Mouse (Mus musculus) forebrain, embryonic 10.5 days (tissue): ENCODE measurements around the gene Kirrel3. TPM values are rescaled to one million over a fixed set of nuclear protein-coding genes. Genes with fewer than 3 reads are reported as not detected.

Source experiments
- DNase-seq: peaks from one replicate; pipeline ENCODE4 v3.0.0-alpha.2; 2017; ENCODE audit warnings: low spot score; ENCODE audit errors: extremely low spot score
- H3K27ac ChIP-seq: fragments of 300-500 bp; sonication (generic); 2 replicates; pipeline ENCODE4 v1.5.1; 2016; ENCODE audit warnings: mild to moderate bottlenecking
- H3K27me3 ChIP-seq: fragments of 300-500 bp; sonication (generic); 2 replicates; pipeline ENCODE4 v1.6.1; 2016; ENCODE audit warnings: mild to moderate bottlenecking; ENCODE audit not compliant: poor library complexity, severe bottlenecking
- H3K36me3 ChIP-seq: fragments of 300-500 bp; sonication (generic); replicated peaks from 2 replicates; pipeline ENCODE4 v1.6.1; 2016; ENCODE audit warnings: mild to moderate bottlenecking, moderate library complexity
- H3K4me1 ChIP-seq: fragments of 300-500 bp; sonication (generic); 2 replicates; pipeline ENCODE4 v1.6.1; 2016
- H3K4me3 ChIP-seq: fragments of 300-500 bp; sonication (generic); 2 replicates; pipeline ENCODE4 v1.5.1; 2016; ENCODE audit warnings: mild to moderate bottlenecking, moderate library complexity
- H3K9me3 ChIP-seq: fragments of 300-500 bp; sonication (generic); 2 replicates; pipeline ENCODE4 v1.6.1; 2016; ENCODE audit warnings: mild to moderate bottlenecking, moderate library complexity
- WGBS: fragments of 180-500 bp; shearing (Covaris S2); methylation state at CpG from one replicate; pipeline ENCODE4 v1.1.7; 2016; 5-methylcytosine and 5-hydroxymethylcytosine counted together
- polyA plus RNA-seq: library from polyadenylated mRNA; unstranded; fragments of >200 nt; fragmentation: Nextera tagmentation; extraction: Ambion mirVana; gene quantifications from 2 replicates; pipeline ENCODE4 v1.2.1, GENCODE M21; 2016

Gene Kirrel3
- polyA plus RNA-seq, 1 experiment from 2014 or later = 3.0 TPM

- no peaks in the 10 kb centered on the region for H3K27me3 ChIP-seq
- H3K36me3 ChIP-seq = no peaks in the 10 kb centered on the region
- DNase-seq = no peak
- no peaks in the 10 kb centered on the region for H3K9me3 ChIP-seq
- H3K4me3 ChIP-seq = no peak overlapping the region
- 87% methylated on average over 2 of the region's 2 CpGs for WGBS
- no peak overlapping the region for H3K27ac ChIP-seq
- H3K4me1 ChIP-seq = no peaks in the 10 kb centered on the region
These were observed 40.0 kb downstream of the Kirrel3 start for GRCm38 (mm10) chr9:34525695-34526094.

DNA sequence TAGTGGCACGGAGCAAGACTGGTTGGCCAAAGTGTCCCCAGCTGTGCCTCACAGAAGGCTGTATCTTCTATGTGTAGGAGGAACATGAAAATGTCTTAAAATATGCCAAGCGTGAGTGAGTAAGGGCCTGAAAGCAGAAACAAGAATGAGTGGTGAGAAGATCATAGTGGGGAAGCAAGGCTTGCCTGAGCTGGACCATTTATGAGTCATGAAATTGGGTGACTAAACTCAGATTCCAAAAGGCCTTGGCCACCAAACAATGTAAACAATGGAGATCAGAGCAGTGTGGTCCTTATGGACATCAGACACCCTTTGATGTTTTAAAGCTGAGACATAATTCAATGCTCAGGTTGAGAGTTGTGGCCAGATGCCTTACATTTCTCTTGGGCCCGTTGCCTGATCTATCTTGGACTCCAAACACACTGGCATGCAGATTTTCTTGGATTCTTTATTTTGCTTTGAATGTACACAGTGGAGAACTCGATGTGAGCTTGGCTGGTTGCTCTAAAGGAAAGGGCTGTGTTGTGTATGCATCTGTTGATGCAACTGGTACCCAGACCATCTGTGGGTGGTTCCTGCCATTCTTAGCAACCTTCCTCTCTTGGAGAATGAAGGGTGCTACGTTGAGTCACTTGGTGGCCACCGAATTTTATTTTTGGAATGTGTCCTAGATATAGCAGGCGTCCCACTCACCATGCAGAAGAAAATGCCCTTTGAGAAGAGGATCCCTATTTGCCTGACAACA is 53.1 kb downstream of the Kirrel3 start:
- Histone ChIP-seq H3K4me3 (no peak overlapping the region), H3K9me3 (no peaks in the 10 kb centered on the region), H3K36me3 (no peaks in the 10 kb centered on the region), H3K27ac (no peak overlapping the region), H3K27me3 (no peaks in the 10 kb centered on the region), H3K4me1 (peaks cover 8% of the 10 kb centered on the region)
- no peak for DNase-seq
- 83% methylated on average over 7 of the region's 7 CpGs for WGBS

DNA sequence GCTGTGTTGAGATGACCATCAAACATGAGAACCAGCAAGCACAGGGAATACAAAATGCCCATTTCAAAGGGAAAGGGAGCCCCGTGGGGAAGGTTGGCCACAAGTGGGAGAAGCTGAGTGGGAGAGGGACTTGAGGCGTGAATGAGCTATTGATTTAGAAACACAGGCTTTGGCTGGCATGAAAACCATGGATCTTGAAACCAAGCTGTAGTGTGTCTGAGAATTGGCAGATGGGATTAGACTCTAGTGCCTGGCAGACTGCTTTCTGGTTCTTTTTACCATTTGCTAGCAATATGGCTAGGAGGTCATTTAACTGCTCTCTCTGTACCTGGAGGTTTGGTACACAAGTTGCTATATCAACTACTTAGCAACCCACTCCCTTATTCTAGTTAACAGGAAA is 56.2 kb downstream of the Kirrel3 start:
- DNase-seq = no peak
- H3K9me3 ChIP-seq = no peaks in the 10 kb centered on the region
- H3K36me3 ChIP-seq = no peaks in the 10 kb centered on the region
- H3K27me3 ChIP-seq = no peaks in the 10 kb centered on the region
- H3K4me1 ChIP-seq = no peaks in the 10 kb centered on the region
- no peak overlapping the region for H3K4me3 ChIP-seq
- H3K27ac ChIP-seq = no peak overlapping the region
- 82% methylated on average over 2 of the region's 2 CpGs for WGBS

DNA sequence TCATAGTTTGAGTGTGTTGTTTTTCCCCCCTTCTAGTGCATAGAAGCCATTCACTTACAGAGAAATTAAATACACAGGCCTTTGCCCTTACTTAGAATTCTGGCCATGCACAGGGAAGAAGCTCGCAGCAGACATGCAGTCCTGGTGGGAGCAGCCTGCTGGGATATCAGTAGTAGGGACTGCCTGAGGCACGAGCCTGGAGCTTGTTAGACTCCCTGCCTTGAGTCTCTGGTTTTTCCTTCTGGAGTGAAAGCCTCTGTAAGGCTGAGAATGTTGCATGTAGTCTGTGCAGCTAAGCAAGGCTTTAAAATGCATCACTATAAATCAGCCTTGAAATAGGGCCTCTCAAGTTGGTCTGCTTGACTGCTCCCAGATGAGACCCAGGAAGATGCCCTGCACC is 70.0 kb downstream of the Kirrel3 start:
- Histone ChIP-seq H3K4me1 (peaks cover 42% of the 10 kb centered on the region), H3K27me3 (peaks cover 30% of the 10 kb centered on the region; the same call in 1 of the 2 replicates), H3K36me3 (no peaks in the 10 kb centered on the region), H3K9me3 (no peaks in the 10 kb centered on the region), H3K27ac (no peak overlapping the region), H3K4me3 (no peak overlapping the region)
- WGBS = 51% methylated on average over 2 of the region's 2 CpGs
- DNase-seq = no peak

GRCm38 (mm10) chr9:34557846-34558245 is 72.2 kb downstream of the Kirrel3 start:
- DNase-seq = peak; percentile 51

GRCm38 (mm10) chr9:34558291-34558899 is 72.7 kb downstream of the Kirrel3 start:
- Histone ChIP-seq H3K27me3 (peaks cover 36% of the 10 kb centered on the region; the same call in 1 of the 2 replicates), H3K27ac (peak overlapping the region; percentile 83), H3K9me3 (no peaks in the 10 kb centered on the region), H3K36me3 (no peaks in the 10 kb centered on the region), H3K4me3 (peak overlapping the region; percentile 27; the same call in 1 of the 2 replicates), H3K4me1 (peaks cover 42% of the 10 kb centered on the region)
- 34% methylated on average over 8 of the region's 8 CpGs for WGBS
- peak; percentile 59 for DNase-seq

More at GRCm38 (mm10) chr9:34557846-34558245, 72.2 kb downstream of the Kirrel3 start:
- H3K4me3 ChIP-seq = peak overlapping the region; percentile 27; the same call in 1 of the 2 replicates
- no peaks in the 10 kb centered on the region for H3K9me3 ChIP-seq
- 39% methylated on average over 5 of the region's 5 CpGs for WGBS
- peak overlapping the region; percentile 85 for H3K27ac ChIP-seq
- H3K4me1 ChIP-seq = peaks cover 42% of the 10 kb centered on the region
- peaks cover 36% of the 10 kb centered on the region; the same call in 1 of the 2 replicates for H3K27me3 ChIP-seq
- no peaks in the 10 kb centered on the region for H3K36me3 ChIP-seq

GRCm38 (mm10) chr9:34559102-34559501 is 73.4 kb downstream of the Kirrel3 start:
- WGBS = 89% methylated on average over 9 of the region's 9 CpGs
- no peak for DNase-seq
- no peak overlapping the region for H3K4me3 ChIP-seq
- no peaks in the 10 kb centered on the region for H3K36me3 ChIP-seq
- H3K9me3 ChIP-seq = no peaks in the 10 kb centered on the region
- H3K4me1 ChIP-seq = peaks cover 42% of the 10 kb centered on the region
- H3K27me3 ChIP-seq = peaks cover 36% of the 10 kb centered on the region; the same call in 1 of the 2 replicates
- peak overlapping the region; percentile 83 for H3K27ac ChIP-seq

DNA sequence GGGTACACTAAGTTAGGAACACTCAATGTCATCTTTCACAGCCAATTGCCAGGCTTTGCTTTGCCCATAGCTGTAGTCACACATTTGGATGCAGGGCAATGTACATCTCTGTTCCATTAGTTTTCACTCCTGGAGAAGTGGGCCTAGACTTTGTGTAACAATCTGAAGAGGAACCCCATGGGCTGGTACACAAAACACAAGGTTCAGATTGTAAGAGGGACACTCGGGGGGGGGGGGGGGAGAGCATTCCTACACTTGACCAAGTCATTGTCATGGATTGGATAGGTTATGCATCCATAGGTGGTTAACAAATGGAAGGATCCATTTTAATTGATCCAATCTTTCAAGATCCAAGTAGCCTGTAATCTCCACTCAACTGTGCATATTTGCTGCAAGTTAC is 75.6 kb downstream of the Kirrel3 start:
- H3K27me3 ChIP-seq = peaks cover 34% of the 10 kb centered on the region; the same call in 1 of the 2 replicates
- no peaks in the 10 kb centered on the region for H3K9me3 ChIP-seq
- H3K4me3 ChIP-seq = no peak overlapping the region
- H3K27ac ChIP-seq = no peak overlapping the region
- H3K36me3 ChIP-seq = no peaks in the 10 kb centered on the region
- 50% methylated on average over 1 of the region's 1 CpGs for WGBS
- peaks cover 34% of the 10 kb centered on the region for H3K4me1 ChIP-seq
- no peak for DNase-seq

- 84% methylated on average over 9 of the region's 9 CpGs for WGBS
- Histone ChIP-seq H3K27me3 (peaks cover 22% of the 10 kb centered on the region; the same call in 1 of the 2 replicates), H3K27ac (no peak overlapping the region), H3K4me1 (peaks cover 29% of the 10 kb centered on the region), H3K36me3 (no peaks in the 10 kb centered on the region), H3K9me3 (no peaks in the 10 kb centered on the region), H3K4me3 (no peak overlapping the region)
- DNase-seq = no peak
These were observed 76.8 kb downstream of the Kirrel3 start for GRCm38 (mm10) chr9:34562437-34563000.

DNA sequence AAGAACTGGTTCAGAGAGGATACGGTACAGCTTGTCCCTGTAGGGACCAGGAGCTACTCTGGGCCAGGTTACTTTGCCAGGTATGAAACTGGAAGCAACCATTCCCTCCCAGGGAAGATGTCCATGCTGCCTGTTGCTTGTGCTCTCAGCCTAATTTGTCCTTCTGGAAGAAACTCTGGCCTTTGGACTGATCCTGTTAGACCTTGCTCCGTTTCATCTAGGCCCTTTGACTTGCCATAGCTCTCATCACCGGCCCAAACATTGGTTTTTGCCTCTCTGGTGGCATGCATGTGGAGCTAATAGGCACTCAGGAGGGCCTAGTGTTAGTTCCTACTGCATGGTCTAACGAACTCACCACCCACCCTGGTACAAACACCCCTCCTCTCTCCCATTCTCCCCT is 88.2 kb downstream of the Kirrel3 start:
- no peak overlapping the region for H3K27ac ChIP-seq
- WGBS = 82% methylated on average over 4 of the region's 4 CpGs
- no peaks in the 10 kb centered on the region for H3K4me1 ChIP-seq
- no peak for DNase-seq
- H3K27me3 ChIP-seq = no peaks in the 10 kb centered on the region
- H3K9me3 ChIP-seq = no peaks in the 10 kb centered on the region
- H3K36me3 ChIP-seq = no peaks in the 10 kb centered on the region
- H3K4me3 ChIP-seq = no peak overlapping the region

DNA sequence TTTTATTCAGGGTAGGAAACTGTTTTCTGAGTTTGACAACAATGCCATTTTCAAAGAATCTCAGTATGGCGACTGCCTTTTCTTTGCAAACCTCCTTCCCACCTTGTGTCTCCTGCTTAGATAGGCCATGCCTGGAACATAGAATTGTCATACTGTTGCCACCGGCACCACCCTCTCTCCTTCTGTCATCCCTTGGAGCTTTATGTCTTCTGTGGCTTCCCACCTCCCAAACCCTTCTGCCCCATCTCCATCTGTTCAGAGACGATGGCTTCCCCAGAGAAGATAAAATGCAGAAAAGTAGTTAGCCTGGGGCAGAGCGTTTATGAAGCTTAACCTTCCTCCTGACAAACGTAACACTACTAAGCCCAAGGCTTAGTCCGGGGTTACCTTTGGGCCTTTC is 88.9 kb downstream of the Kirrel3 start:
- 88% methylated on average over 6 of the region's 6 CpGs for WGBS

DNA sequence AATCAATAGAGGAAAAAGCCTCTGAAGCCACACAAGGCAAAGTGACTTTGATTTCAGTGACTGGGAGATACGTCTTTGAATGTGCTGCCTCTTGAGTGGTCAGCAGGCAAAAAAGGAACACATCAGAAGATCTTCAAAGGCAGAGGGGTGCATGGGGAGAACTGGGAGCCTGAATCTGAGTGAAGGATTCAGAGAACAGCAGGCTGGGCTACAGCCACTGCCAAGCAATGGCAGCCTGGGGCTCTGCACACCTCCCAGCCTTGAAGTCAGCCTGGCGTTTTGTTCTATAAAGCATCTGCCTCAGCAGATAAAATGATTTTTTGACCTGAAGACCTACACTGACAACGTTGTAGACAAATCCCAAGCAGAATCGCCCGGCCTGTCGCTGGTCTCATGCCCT is 93.5 kb downstream of the Kirrel3 start:
- Histone ChIP-seq H3K36me3 (no peaks in the 10 kb centered on the region), H3K9me3 (no peaks in the 10 kb centered on the region)
- 88% methylated on average over 6 of the region's 6 CpGs for WGBS

More for the DNA sequence above, 88.9 kb downstream of the Kirrel3 start:
- Histone ChIP-seq H3K4me1 (peaks cover 4% of the 10 kb centered on the region; the same call in 1 of the 2 replicates), H3K4me3 (no peak overlapping the region), H3K36me3 (no peaks in the 10 kb centered on the region), H3K27ac (no peak overlapping the region), H3K27me3 (no peaks in the 10 kb centered on the region), H3K9me3 (no peaks in the 10 kb centered on the region)
- no peak for DNase-seq

GRCm38 (mm10) chr9:34580059-34580458 is 94.4 kb downstream of the Kirrel3 start:
- no peaks in the 10 kb centered on the region for H3K27me3 ChIP-seq
- WGBS = 86% methylated on average over 1 of the region's 1 CpGs
- H3K27ac ChIP-seq = no peak overlapping the region
- H3K4me3 ChIP-seq = no peak overlapping the region
- no peak for DNase-seq
- H3K36me3 ChIP-seq = no peaks in the 10 kb centered on the region
- H3K4me1 ChIP-seq = peaks cover 9% of the 10 kb centered on the region
- H3K9me3 ChIP-seq = no peaks in the 10 kb centered on the region

More for the DNA sequence above, 93.5 kb downstream of the Kirrel3 start:
- peaks cover 9% of the 10 kb centered on the region for H3K4me1 ChIP-seq
- H3K4me3 ChIP-seq = no peak overlapping the region
- H3K27ac ChIP-seq = no peak overlapping the region
- no peaks in the 10 kb centered on the region for H3K27me3 ChIP-seq
- no peak for DNase-seq
